Comparison of ENCODE assay signal across 13 mouse cellular contexts in the genomic region with DNA sequence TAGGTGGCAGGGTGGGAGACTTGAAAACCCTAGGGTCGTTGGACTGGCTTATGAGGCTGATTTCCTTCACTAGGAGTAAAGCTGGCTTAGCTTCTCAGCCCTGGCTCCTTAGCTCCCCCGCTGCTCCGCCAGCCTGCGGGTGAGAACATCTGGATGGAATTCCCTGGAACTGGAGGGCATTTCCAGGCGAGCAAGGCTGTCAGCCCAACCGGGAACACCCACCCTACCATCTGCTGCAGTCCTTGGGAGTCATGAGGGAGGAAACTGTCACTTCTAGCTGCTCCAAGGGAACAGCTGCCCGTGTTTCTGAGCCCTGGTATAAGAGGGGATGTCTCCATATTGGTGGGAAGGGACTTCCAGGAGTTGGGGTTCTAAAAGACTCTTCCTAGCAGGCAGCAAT. TPM values are rescaled to one million over a fixed set of nuclear protein-coding genes. Genes with fewer than 3 reads are reported as not detected.
DNase-seq lines count a peak whose midpoint lies in the region; TF ChIP-seq lines count a peak whose summit lies in the region.
"Had no signal": no experiment of that assay in that cellular context is flagged by ENCODE, and none has a peak within 500 bp of the region (broad histone marks: within the 10 kb centered on the region; RNA-seq: fewer than 3 reads in every experiment).

No protein-coding gene starts in this region.

- H3K4me3 ChIP-seq in thymus, adult 2 months (ENCODE audit: control insufficient read depth, insufficient read depth, low read length), result no peak overlapping the region
- H3K4me3 ChIP-seq: heart, embryonic 12.5 days had no signal

- intact Hi-C loops in left cerebral cortex, postnatal 4 days (cut with DNase I), result no loop called here

- no peaks in the 10 kb centered on the region for H3K36me3 ChIP-seq in thymus, adult 2 months (ENCODE audit: control insufficient read depth, insufficient read depth, low read length)
- H3K36me3 ChIP-seq: heart, embryonic 12.5 days had no signal

- H3K27me3 ChIP-seq in thymus, adult 2 months (ENCODE audit: control insufficient read depth, insufficient read depth, low read length), result no peaks in the 10 kb centered on the region

- TF ChIP-seq CTCF in thymus, adult 2 months (IDR thresholded peaks at IDR 0.05; ENCODE audit: borderline replicate concordance, control insufficient read depth, extremely low read depth, insufficient read depth, low read length, poor library complexity), result no peak

- H3K4me1 ChIP-seq in thymus, adult 2 months (replicated peaks; ENCODE audit: control insufficient read depth, insufficient read depth, low read length), result no peaks in the 10 kb centered on the region

- 25% methylated on average over 7 of the region's 7 CpGs for WGBS in thymus, adult 2 months

- no peak for TF ChIP-seq POLR2A in thymus, adult 2 months (IDR thresholded peaks at IDR 0.05; ENCODE audit: control insufficient read depth, extremely low read depth, insufficient read depth, low read length, poor library complexity)

- DNase-seq in embryo, embryonic 10.5 days (ENCODE audit: low spot score), result peak; percentile 10
- no peak for DNase-seq in embryo, embryonic 9.5 days (ENCODE audit: extremely low spot score)
- DNase-seq in 3T3-L1 (ENCODE audit: low read depth, low spot score), result peak; percentile 46
- peak; percentile 38 to 62 for DNase-seq in frontal cortex, postnatal 10 days (ENCODE audit: low spot score in 2 of 2)
- peak; percentile 29 for DNase-seq in left cerebral cortex, postnatal 4 days
- no peak for DNase-seq in kidney, adult 8-10 months
- DNase-seq in c-Kit-positive CD71-positive TER-119-positive erythroid progenitor cells, embryonic 14.5 days (ENCODE audit: low spot score), result no peak
- no peak for DNase-seq in thymus, adult 2 months
- DNase-seq: cerebellum, adult 11 months; kidney, postnatal 36 days had no signal

- H3K27ac ChIP-seq in thymus, adult 2 months (ENCODE audit: control insufficient read depth, insufficient read depth, low read length), result no peak overlapping the region
- H3K27ac ChIP-seq: liver, embryonic 14.5 days; macrophage had no signal

RNA-seq across cellular contexts. Expression of gene Crhr1, which starts 33.1 kb away (rescaled TPM):
- total RNA-seq in left cerebral cortex, postnatal 4 days (2021), result 10 to 100 TPM; 23.8 to 26.0 TPM
- polyA plus RNA-seq in thymus, adult 2 months (2012; rRNA removed), result 0.19 and 0.24 TPM in 2 replicates
- polyA plus RNA-seq: heart, embryonic 12.5 days; liver, embryonic 14.5 days; macrophage had no signal

Comparison
In these comparisons a context has a peak if more than half of its experiments do, and no peak if none do; other contexts are left out.
1. DNase-seq: peak in embryo, embryonic 10.5 days (single experiment), 3T3-L1 (single experiment), frontal cortex, postnatal 10 days (2 of 2) and left cerebral cortex, postnatal 4 days (single experiment); none in embryo, embryonic 9.5 days (single experiment), kidney, adult 8-10 months (0 of 2), c-Kit-positive CD71-positive TER-119-positive erythroid progenitor cells, embryonic 14.5 days (single experiment) and thymus, adult 2 months (single experiment).